Mouse (Mus musculus) retina, postnatal 1 day (tissue): ENCODE measurements around the gene Pcgf1.

Experiments used
- DNase-seq: peaks from one replicate; pipeline ENCODE4 v3.0.0-alpha.2; 2012

Gene Pcgf1

DNA sequence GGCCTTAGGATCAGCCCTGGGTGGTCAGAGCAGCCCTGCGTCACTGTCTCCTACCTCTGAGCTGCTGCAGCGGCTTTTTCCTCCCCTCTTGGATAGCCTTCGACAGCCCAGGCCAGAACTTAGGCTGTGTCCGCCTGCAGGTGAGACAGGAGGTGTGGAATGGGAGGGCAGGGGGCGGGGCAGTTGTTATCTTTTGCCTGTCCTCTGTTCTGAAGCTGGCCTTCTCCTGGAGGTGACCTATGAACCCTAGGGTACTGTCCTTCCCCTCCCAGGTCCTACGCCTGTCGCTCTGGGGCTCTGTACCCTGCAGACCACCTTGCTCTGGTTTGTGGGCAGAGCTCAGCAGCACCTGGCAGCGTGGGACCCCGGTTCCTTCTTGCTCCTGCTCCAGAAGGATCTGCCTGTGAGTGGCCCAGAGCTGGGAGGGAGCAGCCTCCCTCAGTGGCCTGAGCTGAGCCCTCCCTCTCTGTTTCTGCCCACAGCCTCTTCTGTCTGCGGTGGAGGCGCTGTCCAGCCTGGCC is 25.5 kb downstream of the Pcgf1 start:
- DNase-seq, result no peak

DNA sequence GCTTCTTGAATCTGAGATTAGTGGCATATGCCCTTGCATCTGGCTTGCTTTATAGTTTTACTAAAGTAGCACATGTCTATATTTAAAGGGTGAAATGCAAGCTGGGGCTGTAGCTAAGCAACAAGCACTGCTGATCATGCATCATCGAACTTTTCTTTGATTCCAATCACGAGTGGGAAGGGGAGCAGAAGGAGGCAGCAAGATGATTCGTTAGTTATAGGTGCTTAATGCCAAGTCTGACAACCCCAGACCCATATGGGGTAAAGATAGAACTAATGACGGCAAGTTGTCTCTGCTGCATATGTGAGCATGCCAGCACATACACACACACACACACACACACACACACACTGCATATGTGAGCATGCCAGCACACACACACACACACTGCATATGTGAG is 26.5 kb downstream of the Pcgf1 start:
- no peak for DNase-seq

DNA sequence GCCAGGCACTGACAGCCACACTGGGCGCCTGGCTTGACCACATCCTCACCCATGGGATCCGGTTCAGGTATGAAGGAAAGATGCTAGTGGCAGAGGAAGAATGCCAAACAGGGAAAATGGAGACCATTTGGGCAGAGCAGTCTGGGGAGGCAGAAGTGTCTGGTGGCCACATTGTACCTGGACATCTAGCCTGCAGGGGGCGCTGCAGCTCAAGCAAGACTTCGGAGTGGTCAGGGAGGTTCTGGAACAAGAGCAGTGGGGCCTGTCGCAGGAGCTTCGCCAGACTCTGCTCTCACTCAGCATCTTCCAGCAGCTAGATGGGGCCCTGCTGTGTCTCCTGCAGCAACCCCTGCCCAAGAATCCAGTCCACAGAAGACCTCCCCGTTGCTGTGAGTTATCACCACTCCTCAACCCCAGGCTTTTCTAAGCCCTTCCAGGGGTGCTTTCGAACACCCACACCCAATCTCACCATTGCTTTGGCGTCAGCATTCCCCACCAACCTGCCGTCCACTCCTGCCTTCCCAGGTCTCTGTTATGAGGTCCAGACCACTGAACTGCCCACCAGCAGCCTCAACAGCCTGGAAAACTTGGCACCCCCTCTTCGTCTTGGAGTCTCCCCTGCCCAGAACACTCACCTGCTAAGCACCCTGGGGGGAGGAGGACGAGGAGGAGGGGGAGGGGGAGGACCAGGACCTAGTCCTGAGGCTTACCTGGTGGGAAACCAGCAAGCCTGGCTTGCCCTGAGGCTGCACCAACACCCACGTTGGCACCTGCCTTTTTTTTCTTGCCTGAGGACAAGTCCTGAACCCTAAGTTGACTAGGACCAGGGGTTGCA is 30.1 kb downstream of the Pcgf1 start:
- peak; percentile 86 for DNase-seq

DNA sequence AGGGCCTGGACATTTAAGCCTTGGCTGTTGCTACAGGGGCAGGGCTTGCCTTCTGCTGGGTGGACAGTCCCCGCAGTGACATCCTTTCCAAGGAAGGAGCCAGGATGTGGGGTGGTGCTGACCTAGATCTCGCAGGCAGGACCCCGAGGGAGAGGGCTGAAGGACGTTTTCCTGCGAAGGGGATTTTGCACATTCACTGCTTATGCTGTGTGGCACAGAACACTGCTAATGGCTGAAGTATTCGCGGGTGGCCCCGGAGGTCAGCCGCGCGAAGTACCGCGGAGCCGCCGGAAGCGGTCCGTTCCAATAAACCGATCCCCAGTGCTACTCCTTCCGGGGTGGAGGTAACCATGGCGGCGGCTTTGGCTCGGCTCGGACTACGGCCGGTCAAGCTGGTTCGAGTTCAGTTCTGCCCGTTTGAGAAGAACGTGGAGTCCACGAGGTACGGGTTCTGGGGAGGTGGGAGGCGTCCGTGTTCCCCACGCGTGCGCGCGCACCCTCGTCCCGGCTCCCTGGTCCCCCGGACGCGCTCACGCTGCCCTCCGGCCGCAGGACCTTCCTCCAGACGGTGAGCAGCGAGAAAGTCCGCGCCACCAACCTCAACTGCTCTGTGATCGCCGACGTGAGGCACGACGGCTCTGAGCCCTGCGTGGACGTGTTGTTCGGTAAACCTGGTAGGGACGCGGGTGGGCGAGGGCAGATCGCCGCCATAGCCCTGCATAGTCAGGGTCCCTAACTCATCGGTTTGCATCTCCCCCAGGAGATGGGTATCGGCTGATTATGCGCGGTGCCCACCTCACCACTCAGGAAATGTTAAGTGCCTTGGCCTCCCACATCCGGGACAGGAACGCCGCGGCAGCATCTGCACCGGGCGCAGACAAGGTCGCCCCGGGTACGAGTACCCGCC is 31.3 kb downstream of the Pcgf1 start, which contains the start of gene Mrpl53:
TSS of gene Mrpl53 (plus strand) at position 279 of the 907 bp plus-strand sequence.
- peak; percentile 91 for DNase-seq

DNA sequence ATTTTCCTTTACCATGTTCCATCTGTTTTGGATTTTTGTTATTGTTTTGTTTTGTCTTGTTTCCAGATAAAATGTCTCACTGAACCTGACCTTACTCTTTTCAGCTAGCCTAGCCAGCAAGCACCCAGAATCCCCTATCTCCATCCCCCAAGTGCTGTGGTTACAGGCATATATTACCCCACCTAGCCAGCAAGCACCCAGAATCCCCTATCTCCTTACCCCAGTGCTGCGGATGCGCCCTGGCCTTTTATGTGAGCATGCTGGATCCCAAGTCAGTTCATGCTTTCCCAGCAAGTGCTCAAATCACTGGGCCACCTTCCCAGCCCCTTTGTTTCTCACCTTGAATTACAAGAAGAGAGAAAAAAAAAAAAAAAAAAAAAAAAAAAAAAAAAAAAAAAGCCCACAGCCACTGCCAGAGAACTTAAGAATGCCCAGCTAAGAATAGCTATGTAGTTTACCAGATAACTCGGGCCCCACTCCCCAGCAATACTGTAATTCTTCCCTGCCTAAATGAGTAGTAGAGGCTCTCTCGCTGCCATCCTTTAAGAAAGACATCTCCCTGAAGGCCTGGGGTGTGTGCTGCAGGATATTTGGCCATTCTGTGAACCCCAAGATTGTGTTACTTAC is 34.0 kb downstream of the Pcgf1 start:
- no peak for DNase-seq

DNA sequence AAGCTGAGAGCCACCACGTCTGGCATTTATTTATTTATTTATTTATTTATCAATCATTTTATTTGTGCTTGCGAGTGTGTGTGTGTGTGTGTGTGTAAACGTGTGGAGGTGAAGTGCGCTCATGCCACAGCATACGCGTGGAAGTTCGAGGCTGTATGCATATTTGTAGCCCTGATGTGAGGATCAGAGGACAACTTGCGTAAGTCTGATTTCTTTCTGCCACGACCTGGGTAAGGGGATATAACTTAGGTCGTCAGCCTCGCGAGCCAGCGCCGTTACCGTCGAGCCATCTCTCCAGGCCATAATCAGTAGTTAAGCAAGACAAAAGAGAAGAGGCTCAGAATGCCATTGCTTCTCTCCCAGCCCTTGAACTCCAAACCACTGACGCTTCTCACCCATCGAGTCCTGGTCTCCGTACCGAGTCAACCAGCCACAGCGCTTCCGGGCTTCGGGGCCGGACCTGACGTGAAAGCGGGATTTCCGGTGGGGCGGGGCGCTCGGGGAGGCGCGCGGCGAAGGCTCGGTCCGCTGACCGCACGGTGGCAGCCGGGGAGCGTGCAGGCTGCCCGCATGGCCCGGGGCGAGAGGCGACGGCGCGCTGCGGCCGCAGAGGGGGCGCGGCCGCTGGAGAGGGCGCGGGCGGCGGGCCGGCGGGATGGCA is 37.5 kb downstream of the Pcgf1 start, which contains the start of gene Mogs:
TSS of gene Mogs (plus strand) at position 486 of the 661 bp plus-strand sequence.
- DNase-seq, result peak; percentile 94

DNA sequence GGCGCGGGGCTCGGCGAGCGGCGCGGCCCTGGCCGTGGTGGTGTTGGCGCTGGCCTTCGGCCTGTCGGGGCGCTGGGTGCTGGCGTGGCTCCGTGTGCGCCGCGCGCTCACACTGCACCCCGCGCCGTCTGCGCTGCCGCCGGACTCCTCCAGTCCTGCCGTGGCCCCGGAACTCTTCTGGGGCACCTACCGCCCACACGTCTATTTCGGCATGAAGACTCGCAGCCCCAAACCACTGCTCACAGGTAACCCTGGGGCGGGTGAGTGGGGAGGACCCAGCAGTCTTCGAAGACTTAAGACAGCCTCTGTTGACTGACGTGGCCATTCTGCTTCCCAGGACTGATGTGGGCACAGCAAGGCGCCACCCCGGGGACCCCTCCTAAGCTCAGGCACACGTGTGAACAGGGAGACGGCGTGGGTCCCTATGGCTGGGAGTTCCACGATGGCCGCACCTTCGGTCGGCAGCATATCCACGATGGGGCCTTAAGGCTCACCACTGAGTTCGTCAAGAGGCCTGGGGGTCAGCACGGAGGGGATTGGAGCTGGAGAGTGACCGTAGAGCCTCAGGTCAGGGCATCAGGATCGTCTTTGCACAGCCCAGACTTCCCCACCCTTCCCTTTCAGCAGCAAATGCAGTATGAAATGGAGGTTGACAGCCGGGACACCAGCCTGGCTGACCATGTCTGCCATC is 38.2 kb downstream of the Pcgf1 start:
- no peak for DNase-seq

DNA sequence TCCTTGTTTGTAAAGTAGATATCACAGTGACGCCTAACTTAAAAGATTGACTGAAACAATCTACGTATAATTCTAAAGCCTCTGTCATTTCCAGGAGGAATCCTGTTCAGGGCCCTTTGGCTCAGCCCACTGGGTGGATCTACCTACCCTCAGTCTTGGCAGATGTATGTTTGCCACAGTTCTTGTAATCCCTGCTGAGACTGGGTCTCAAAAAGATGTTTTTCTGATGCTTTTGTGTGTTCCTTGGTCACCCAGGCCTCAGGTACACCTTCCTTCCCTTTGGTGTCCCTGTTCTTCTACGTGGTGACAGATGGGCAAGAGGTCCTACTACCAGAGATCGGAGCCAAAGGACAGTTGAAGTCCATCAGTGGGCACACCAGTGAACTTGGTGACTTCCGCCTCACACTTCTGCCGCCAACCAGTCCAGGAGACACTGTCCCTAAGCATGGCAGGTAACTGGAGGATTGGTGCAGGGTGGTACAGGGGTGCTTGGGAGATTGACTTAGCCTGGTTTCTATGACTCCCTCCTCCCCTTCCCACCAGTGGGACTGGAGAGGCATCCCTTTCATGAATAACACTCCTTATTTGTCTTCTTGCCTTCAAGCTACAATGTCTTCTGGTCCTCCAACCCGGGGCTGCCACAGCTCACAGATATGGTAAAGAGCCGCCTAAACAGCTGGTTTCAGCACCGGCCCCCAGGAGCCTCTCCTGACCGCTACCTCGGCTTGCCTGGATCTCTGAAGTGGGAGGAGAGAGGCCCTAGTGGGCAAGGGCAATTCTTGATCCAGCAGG is 38.9 kb downstream of the Pcgf1 start:
- DNase-seq, result no peak

DNA sequence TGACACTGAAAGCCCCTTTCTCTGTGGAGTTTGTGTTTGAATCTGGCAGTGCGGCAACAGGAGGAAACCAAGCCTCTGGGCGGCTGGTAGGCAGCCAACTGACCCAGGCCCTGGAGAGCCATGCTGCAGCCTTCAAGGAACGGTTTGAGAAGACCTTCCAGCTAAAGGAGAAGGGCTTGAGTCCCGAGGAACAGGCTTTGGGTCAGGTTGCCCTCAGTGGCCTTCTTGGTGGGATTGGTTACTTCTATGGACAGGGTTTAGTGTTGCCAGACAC is 39.4 kb downstream of the Pcgf1 start:
- DNase-seq, result no peak

DNA sequence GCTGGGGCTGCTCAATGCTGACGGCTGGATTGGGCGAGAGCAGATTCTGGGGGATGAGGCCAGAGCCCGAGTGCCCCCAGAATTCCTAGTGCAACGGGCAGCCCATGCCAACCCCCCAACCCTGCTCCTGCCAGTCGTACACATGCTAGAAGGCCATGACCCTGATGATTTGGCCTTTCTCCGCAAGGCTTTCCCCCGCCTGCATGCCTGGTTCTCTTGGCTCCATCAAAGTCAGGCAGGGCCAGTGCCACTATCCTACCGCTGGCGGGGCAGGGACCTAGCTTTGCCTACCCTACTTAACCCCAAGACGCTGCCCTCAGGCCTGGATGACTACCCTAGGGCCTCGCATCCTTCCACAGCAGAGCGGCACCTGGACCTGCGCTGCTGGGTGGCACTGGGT is 39.9 kb downstream of the Pcgf1 start:
- DNase-seq, result no peak

DNA sequence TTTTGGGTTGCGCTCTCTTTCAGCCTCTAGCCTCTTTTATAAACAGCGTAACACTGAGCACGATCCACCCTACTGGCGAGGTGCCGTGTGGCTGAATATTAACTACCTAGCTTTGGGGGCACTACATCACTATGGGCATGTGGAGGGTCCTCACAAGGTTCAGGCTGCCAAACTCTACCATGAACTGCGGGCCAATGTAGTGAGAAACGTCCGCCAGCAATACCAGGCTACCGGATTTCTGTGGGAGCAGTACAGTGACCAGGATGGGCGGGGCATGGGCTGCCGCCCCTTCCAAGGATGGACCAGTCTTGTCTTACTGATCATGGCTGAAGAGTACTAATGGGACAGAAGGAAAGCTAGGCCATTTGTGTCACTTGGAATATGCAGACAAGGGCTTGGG is 40.7 kb downstream of the Pcgf1 start:
- DNase-seq, result no peak

DNA sequence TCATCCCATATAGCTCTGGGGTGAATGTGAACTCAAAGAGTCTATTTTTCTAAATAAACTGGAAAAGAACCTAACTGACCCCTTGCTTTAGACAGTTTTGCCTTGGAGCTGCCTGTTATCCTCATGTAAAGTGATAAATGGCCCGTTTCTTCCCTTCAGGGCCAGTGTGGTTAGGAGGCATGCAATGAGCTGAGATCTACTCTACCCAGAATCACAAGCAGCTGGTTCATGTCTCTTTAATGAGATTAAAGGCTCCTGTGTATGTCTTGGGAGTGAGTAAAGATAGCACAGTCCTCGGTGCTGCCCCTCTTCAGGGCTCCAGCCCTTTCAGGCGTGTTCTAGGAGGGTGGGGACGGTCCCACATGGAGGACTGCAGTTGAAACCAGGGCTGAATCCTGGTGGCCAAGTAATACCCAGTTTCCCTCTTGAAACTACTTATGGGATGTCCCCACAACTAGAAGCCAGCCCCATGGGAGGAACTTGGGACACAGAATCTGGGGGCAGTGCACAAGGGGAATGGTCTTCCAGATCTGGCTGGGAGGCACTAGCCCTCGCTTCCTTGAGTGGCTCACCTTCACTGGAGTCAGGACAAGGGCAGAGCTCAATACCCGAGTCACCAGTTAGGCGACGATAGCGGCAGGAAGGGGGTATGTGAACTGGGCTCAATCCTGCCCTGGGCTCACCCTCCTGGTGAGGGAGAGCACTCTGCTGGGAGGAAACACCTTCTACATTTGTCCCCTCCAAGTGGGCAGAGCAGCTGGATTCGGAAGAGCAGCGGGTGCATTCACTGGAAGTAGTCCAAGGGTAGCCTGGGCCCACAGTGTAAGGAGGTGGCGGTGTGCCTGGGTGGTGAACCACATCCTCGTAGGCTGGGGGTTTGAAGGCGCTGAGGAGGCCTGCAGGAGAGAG is 41.4 kb downstream of the Pcgf1 start:
- DNase-seq, result no peak

DNA sequence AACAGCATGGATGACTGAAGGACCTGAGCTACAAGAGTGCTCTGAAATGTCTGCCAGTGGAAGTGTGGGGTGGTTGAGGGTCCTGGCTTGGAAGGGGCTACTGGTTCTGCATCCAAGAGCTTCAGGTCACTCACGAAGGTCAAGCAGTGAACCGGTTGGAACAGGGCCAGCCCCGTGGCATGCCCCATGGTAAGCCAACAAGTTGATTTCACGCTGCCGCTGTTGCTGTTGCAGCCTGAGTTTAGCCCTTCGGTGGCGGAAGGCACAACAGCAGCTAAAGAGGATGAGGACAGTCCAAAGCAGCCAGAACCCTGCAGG is 42.0 kb downstream of the Pcgf1 start:
- DNase-seq, result no peak

DNA sequence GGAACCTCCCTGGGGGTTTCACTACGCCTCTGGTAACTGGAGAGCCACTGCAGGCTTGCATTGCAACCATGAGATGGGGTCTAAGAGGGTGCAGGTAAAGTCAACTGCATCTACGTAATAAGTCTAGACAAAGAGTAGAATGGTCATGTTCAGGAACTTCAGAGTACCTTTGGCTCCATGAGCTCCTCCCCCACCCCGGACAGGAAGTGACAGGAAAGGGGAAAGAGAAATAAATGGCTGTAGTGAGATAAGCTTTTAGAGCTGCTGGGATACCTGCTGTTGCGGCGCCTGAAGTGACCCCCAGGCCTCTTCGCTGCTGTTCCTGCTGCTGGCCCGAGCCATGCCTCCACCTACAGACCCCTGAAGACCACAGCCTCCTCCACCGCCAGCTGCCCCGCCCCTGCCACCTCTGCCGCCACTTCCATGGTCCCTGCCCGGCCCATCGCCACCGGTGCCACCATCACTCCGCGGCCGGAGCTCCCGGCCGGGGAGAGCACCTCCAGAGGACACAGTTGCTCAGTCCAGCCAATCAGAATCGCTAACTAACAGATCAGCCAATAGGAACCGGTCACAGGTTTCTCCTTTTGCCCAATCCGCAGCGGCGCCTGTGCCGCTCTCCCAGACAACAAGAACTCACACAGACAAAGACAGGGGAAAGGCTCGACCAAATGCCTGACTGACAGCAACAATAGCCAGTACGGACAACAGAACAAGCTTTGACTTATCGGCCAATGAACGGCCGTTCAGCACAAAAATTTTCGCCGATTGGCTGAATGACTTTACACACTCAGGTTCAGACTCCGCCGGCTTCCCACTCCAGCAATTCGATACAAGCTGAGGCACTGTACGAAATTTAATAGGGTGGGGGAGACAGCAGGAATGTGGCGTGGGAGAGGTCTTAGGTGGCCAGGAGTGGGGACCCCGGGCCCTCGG is 43.5 kb downstream of the Pcgf1 start, which contains the start of gene Wbp1:
TSS of gene Wbp1 (minus strand) at position 630 of the 933 bp plus-strand sequence.
- peak; percentile 100 for DNase-seq

DNA sequence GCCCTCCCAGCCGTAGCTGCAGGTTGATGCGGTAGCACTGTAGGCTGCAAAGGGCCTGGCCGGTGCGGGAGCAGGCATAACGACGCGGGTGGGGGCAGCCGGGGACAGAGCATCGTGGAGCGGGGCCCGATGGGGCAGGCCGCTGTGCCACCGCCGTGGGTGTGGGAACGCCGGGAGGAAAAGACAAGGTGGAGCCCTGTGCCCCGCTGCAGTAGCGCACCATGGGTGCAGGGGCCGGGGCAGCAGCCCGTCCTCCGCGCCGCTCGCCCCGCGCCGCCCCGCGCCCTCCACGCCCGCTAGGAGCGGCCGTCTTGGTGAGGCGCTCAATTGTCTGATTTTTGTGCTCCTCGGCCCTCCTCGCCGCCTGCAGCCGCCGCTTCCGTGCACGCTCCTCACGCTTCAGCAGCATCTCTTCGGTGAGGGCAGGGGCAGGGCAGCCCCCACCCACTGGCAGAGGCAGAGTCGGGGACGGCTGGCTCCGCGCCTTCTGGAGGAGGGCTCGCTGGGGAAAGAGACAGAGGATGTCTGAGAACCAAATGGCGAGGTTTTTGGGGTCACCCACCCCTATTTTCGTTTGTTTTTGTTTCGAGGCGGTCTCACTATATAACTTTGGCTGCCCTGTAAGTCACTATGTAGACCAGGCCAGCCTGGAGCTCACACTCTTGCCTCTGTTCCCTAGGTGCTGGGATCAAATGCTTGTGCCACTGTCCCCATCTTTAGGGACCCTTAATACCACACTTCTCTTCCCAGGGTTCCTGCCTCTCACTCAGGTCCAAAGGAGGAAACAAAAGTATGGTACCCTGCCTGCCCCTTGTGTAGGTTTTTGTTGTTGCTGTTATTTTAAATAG is 44.4 kb downstream of the Pcgf1 start:
- DNase-seq, result no peak

DNA sequence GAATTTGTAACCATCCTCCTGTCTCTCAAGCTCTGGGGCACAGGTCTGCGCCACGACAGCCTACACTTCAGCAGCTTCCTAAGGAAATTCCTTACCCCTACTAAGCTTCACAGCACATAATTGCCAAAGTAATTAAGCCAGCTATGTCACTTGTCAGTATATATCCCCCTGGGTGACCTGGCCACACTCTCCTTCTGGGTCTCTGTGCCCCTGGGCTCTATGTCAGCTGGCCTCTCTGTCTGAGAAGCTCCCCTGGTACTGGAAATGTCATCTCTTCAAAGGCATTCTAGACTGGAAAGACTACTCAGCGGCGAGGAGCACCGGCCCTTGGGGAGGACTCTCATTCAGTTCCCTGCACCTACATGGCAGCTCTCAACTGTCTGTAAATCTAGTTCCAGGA is 45.3 kb downstream of the Pcgf1 start:
- no peak for DNase-seq

DNA sequence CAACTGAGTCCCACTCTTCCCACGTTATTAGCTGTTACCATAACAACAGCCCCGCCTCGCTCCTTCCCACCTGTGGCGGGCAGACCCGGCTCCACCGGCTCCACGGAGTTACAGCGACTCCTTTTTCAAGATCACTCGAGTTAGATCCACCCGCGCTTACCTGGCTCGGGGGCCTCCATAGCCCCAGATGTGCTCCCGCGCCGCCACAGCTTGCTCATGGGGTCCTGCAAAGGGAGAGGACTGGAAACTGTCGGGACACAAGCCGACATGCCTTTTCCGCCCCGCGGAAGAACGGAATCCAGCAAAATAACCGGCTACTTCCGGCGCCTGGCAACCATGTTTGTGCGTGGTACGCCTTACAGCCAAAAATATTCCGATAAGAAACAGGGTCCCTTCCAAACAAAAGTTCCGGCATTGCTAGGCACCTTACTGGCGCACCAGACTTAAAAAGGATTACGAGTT is 47.2 kb downstream of the Pcgf1 start:
- peak; percentile 98 for DNase-seq

DNA sequence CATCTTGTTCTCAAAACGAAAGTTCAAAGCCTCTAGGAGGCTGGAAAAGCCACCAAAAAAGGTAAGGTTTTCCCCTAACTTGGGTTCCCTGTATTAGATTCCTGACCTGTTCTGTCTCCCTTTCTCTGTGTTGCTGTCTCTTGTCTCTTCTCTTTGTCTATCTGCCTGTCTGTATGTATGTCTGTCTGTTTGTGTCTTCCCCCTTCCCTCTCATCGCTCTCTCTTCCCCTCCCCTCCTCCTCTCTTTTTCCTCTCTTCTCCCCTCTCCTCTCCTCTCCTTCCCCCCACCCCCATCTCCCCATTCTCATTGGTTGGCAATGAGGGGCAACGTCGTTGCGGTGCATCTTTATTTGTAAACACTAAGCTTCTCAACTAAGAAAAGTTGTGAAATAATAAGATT is 47.7 kb downstream of the Pcgf1 start, which contains the start of gene Ino80b:
TSS of gene Ino80b (minus strand) at position 101 of the 400 bp plus-strand sequence.
- DNase-seq, result no peak
